Mouse (Mus musculus) embryonic facial prominence, embryonic 14.5 days (tissue): ENCODE measurements around the gene Scrt2. TPM values are rescaled to one million over a fixed set of nuclear protein-coding genes. Genes with fewer than 3 reads are reported as not detected.

Experiments
- ATAC-seq: fragments of 200-750 bp; cut with Nextera tagmentation; 2 replicates; pipeline ENCODE4 v1.8.0; 2017; ENCODE audit warnings: low read depth, moderate number of reproducible peaks, moderate TSS enrichment
- DNase-seq: peaks from one replicate; pipeline ENCODE4 v3.0.0-alpha.2; 2015; ENCODE audit warnings: low spot score
- H3K27ac ChIP-seq: fragments of 300-500 bp; sonication (generic); replicated peaks from 2 replicates; pipeline ENCODE4 v1.5.1; 2014; ENCODE audit warnings: low read depth, mild to moderate bottlenecking, low read length, moderate library complexity
- H3K27me3 ChIP-seq: fragments of 300-500 bp; sonication (generic); replicated peaks from 2 replicates; pipeline ENCODE4 v1.6.1; 2014; ENCODE audit warnings: low read length; ENCODE audit not compliant: control insufficient read depth, insufficient read depth
- H3K36me3 ChIP-seq: fragments of 300-500 bp; sonication (generic); 2 replicates; pipeline ENCODE4 v1.6.1; 2014; ENCODE audit warnings: low read length, mixed read lengths; ENCODE audit not compliant: control insufficient read depth, insufficient read depth
- H3K4me1 ChIP-seq: fragments of 300-500 bp; sonication (generic); 2 replicates; pipeline ENCODE4 v1.6.1; 2014; ENCODE audit warnings: antibody characterized with exemption, low read length; ENCODE audit not compliant: control insufficient read depth, insufficient read depth
- H3K4me2 ChIP-seq: fragments of 300-500 bp; sonication (generic); 2 replicates; pipeline ENCODE4 v1.6.1; 2014; ENCODE audit warnings: low read depth, mild to moderate bottlenecking, low read length, moderate library complexity, mixed read lengths
- H3K4me3 ChIP-seq: fragments of 300-500 bp; sonication (generic); 2 replicates; pipeline ENCODE4 v1.5.1; 2014; ENCODE audit warnings: low read depth, mild to moderate bottlenecking, low read length
- H3K9ac ChIP-seq: fragments of 300-500 bp; sonication (generic); 2 replicates; pipeline ENCODE4 v1.6.1; 2014; ENCODE audit warnings: low read depth, mild to moderate bottlenecking, low read length, moderate library complexity, mixed read lengths
- H3K9me3 ChIP-seq: fragments of 300-500 bp; sonication (generic); 2 replicates; pipeline ENCODE4 v1.6.1; 2016; ENCODE audit warnings: low read length; ENCODE audit not compliant: control insufficient read depth
- WGBS: fragments of 180-500 bp; shearing (Covaris S2); extraction: QIAGEN DNeasy Blood & Tissue Kit; methylation state at CpG from one replicate; pipeline ENCODE4 v1.1.7; 2014; 5-methylcytosine and 5-hydroxymethylcytosine counted together
- polyA plus RNA-seq: library from polyadenylated mRNA; unstranded; fragments of >200 nt; fragmentation: Nextera tagmentation; extraction: Ambion mirVana; gene quantifications from 2 replicates; pipeline ENCODE4 v1.2.1, GENCODE M21; 2014

The Scrt2 gene
- polyA plus RNA-seq, result 0.29 TPM in 2 replicates

GRCm38 (mm10) chr2:152080685-152081541 lies at the start of gene Scrt2:
TSS of gene Scrt2 (plus strand) at chr2:152081529.
- 2% methylated on average over 19 of the region's 24 CpGs for WGBS
- Histone ChIP-seq H3K36me3 (no peaks in the 10 kb centered on the region), H3K27me3 (peaks cover 68% of the 10 kb centered on the region), H3K4me2 (peak within 1 kb of the TSS; percentile 72), H3K27ac (no peak within 1 kb of the TSS; the same call in 1 of the 2 replicates), H3K4me3 (peak within 1 kb of the TSS; percentile 40), H3K9me3 (no peaks in the 10 kb centered on the region), H3K4me1 (peaks cover 5% of the 10 kb centered on the region; the same call in 1 of the 2 replicates), H3K9ac (peak within 1 kb of the TSS; percentile 26; the same call in 1 of the 2 replicates)
- ATAC-seq, result 0 out of 2 replicates have a peak, but pooled peaks have one; percentile 35
- peak; percentile 39 for DNase-seq

GRCm38 (mm10) chr2:152040101-152040500 lies 41.2 kb upstream of the Scrt2 start:
- Histone ChIP-seq H3K4me2 (no peak overlapping the region), H3K36me3 (no peaks in the 10 kb centered on the region), H3K4me1 (no peaks in the 10 kb centered on the region), H3K9me3 (peaks cover 10% of the 10 kb centered on the region; the same call in 1 of the 2 replicates), H3K27ac (no peak overlapping the region), H3K9ac (no peak overlapping the region), H3K4me3 (no peak overlapping the region), H3K27me3 (0 out of 2 replicates have a peak, but pooled peaks cover 6% of the 10 kb centered on the region)
- ATAC-seq (no peak), DNase-seq (no peak)

GRCm38 (mm10) chr2:152047116-152048002 lies 34.0 kb upstream of the Scrt2 start:
- 3% methylated on average over 25 of the region's 25 CpGs for WGBS
- H3K36me3 ChIP-seq, result no peaks in the 10 kb centered on the region
- peaks cover 62% of the 10 kb centered on the region for H3K27me3 ChIP-seq
- no peaks in the 10 kb centered on the region for H3K9me3 ChIP-seq
- peak overlapping the region; percentile 95 for H3K4me2 ChIP-seq
- peaks cover 9% of the 10 kb centered on the region; the same call in 1 of the 2 replicates for H3K4me1 ChIP-seq
- H3K4me3 ChIP-seq, result no peak overlapping the region
- DNase-seq, result no peak
- no peak for ATAC-seq
- H3K27ac ChIP-seq, result no peak overlapping the region
- H3K9ac ChIP-seq, result no peak overlapping the region

- DNase-seq, result peak; percentile 11
- peak overlapping the region; percentile 69 for H3K9ac ChIP-seq
- ATAC-seq, result peak; percentile 19; the same call in 1 of the 2 replicates
- H3K27ac ChIP-seq, result no peak overlapping the region
- peak overlapping the region; percentile 53 for H3K4me3 ChIP-seq
- peaks cover 9% of the 10 kb centered on the region; the same call in 1 of the 2 replicates for H3K4me1 ChIP-seq
- no peaks in the 10 kb centered on the region for H3K9me3 ChIP-seq
- under 1% methylated on average over 50 of the region's 82 CpGs for WGBS
- peak overlapping the region; percentile 95 for H3K4me2 ChIP-seq
- H3K36me3 ChIP-seq, result no peaks in the 10 kb centered on the region
- H3K27me3 ChIP-seq, result peaks cover 62% of the 10 kb centered on the region
Measured at GRCm38 (mm10) chr2:152048003-152048980, 33.0 kb upstream of the Scrt2 start.

- ATAC-seq, result peak; percentile 56
Measured at GRCm38 (mm10) chr2:152048981-152049441, 32.3 kb upstream of the Scrt2 start.

GRCm38 (mm10) chr2:152049611-152050270 lies 31.6 kb upstream of the Scrt2 start:
- ATAC-seq (no peak), DNase-seq (no peak)
- Histone ChIP-seq H3K4me2 (peak overlapping the region; percentile 95; the same call in 1 of the 2 replicates), H3K27me3 (peaks cover 62% of the 10 kb centered on the region), H3K4me1 (peaks cover 9% of the 10 kb centered on the region; the same call in 1 of the 2 replicates), H3K27ac (no peak overlapping the region), H3K4me3 (peak overlapping the region; percentile 53; the same call in 1 of the 2 replicates), H3K9me3 (no peaks in the 10 kb centered on the region), H3K9ac (no peak overlapping the region), H3K36me3 (no peaks in the 10 kb centered on the region)
- 6% methylated on average over 13 of the region's 13 CpGs for WGBS

More at GRCm38 (mm10) chr2:152048981-152049441, 32.3 kb upstream of the Scrt2 start:
- no peak overlapping the region for H3K27ac ChIP-seq
- no peaks in the 10 kb centered on the region for H3K9me3 ChIP-seq
- peaks cover 62% of the 10 kb centered on the region for H3K27me3 ChIP-seq
- no peaks in the 10 kb centered on the region for H3K36me3 ChIP-seq
- 0% methylated on average over 22 of the region's 24 CpGs for WGBS
- DNase-seq, result peak; percentile 19
- peak overlapping the region; percentile 53 for H3K4me3 ChIP-seq
- peaks cover 9% of the 10 kb centered on the region; the same call in 1 of the 2 replicates for H3K4me1 ChIP-seq
- peak overlapping the region; percentile 95 for H3K4me2 ChIP-seq
- H3K9ac ChIP-seq, result peak overlapping the region; percentile 69

- H3K4me3 ChIP-seq, result no peak overlapping the region
- H3K9ac ChIP-seq, result no peak overlapping the region
- no peaks in the 10 kb centered on the region for H3K9me3 ChIP-seq
- WGBS, result 18% methylated on average over 7 of the region's 7 CpGs
- no peak overlapping the region for H3K4me2 ChIP-seq
- H3K27me3 ChIP-seq, result peaks cover 56% of the 10 kb centered on the region
- no peak overlapping the region for H3K27ac ChIP-seq
- peaks cover 9% of the 10 kb centered on the region; the same call in 1 of the 2 replicates for H3K4me1 ChIP-seq
- ATAC-seq (no peak), DNase-seq (no peak)
- H3K36me3 ChIP-seq, result no peaks in the 10 kb centered on the region
Measured at GRCm38 (mm10) chr2:152050316-152050715, 31.0 kb upstream of the Scrt2 start.
